Mouse (Mus musculus) limb, embryonic 14.5 days (tissue): ENCODE data around the gene Spsb1. TPM values are rescaled to one million over a fixed set of nuclear protein-coding genes. Genes with fewer than 3 reads are reported as not detected.

Source experiments
- ATAC-seq: fragments of 200-750 bp; cut with Nextera tagmentation; 2 replicates; pipeline ENCODE4 v1.8.0; 2017; ENCODE audit warnings: low read depth, moderate number of reproducible peaks, moderate TSS enrichment; ENCODE audit not compliant: low FRiP score
- DNase-seq: peaks from one replicate; pipeline ENCODE4 v3.0.0-alpha.2; 2015; ENCODE audit warnings: low spot score
- H3K27ac ChIP-seq: fragments of 300-500 bp; sonication (generic); replicated peaks from 2 replicates; pipeline ENCODE4 v1.5.1; 2014; ENCODE audit warnings: low read depth, mild to moderate bottlenecking, low read length, moderate library complexity, mixed read lengths
- H3K27me3 ChIP-seq: fragments of 300-500 bp; sonication (generic); 2 replicates; pipeline ENCODE4 v1.6.1; 2014; ENCODE audit warnings: low read length, mixed read lengths; ENCODE audit not compliant: control insufficient read depth, insufficient read depth
- H3K36me3 ChIP-seq: fragments of 300-500 bp; sonication (generic); 2 replicates; pipeline ENCODE4 v1.6.1; 2014; ENCODE audit warnings: mild to moderate bottlenecking, low read length, moderate library complexity, mixed read lengths; ENCODE audit not compliant: control insufficient read depth, insufficient read depth
- H3K4me1 ChIP-seq: fragments of 300-500 bp; sonication (generic); 2 replicates; pipeline ENCODE4 v1.6.1; 2014; ENCODE audit warnings: antibody characterized with exemption, low read length, mixed read lengths; ENCODE audit not compliant: control insufficient read depth, insufficient read depth
- H3K4me2 ChIP-seq: fragments of 300-500 bp; sonication (generic); replicated peaks from 2 replicates; pipeline ENCODE4 v1.6.1; 2014; ENCODE audit warnings: low read depth, mild to moderate bottlenecking, low read length, moderate library complexity; ENCODE audit not compliant: severe bottlenecking
- H3K4me3 ChIP-seq: fragments of 300-500 bp; sonication (generic); replicated peaks from 2 replicates; pipeline ENCODE4 v1.5.1; 2014; ENCODE audit warnings: low read length
- H3K9ac ChIP-seq: fragments of 300-500 bp; sonication (generic); 2 replicates; pipeline ENCODE4 v1.6.1; 2014; ENCODE audit warnings: mild to moderate bottlenecking, low read depth, low read length, moderate library complexity; ENCODE audit not compliant: severe bottlenecking
- H3K9me3 ChIP-seq: fragments of 300-500 bp; sonication (generic); 2 replicates; pipeline ENCODE4 v1.6.1; 2016; ENCODE audit warnings: low read length; ENCODE audit not compliant: control insufficient read depth
- POLR2A ChIP-seq: fragments of 200-500 bp; IDR thresholded peaks from 2 replicates; pipeline ENCODE4 v1.8.0; 2012; ENCODE audit warnings: inconsistent platforms, mild to moderate bottlenecking, moderate library complexity, borderline replicate concordance; ENCODE audit not compliant: insufficient read depth, insufficient read length; ENCODE audit errors: extremely low read depth
- WGBS: fragments of 180-500 bp; shearing (Covaris S2); extraction: QIAGEN DNeasy Blood & Tissue Kit; methylation state at CpG from one replicate; pipeline ENCODE4 v1.1.7; 2014; 5-methylcytosine and 5-hydroxymethylcytosine counted together
- polyA plus RNA-seq, 2 experiments: library from polyadenylated mRNA; depleted of rRNA in 1 of 2; stranded (reverse) in 1 of 2; unstranded in 1 of 2; fragments of >200 nt; fragmentation: Nextera tagmentation in 1 of 2; extraction: Ambion mirVana in 1 of 2; gene quantifications; 2 replicates each; pipeline versions ENCODE4 v1.2.1 to v1.2.3; 2012 to 2014

Spsb1 gene
- polyA plus RNA-seq, 2 experiments = 18.0 to 19.4 TPM

- no peaks in the 10 kb centered on the region for H3K9me3 ChIP-seq
- no peak overlapping the region for H3K4me2 ChIP-seq
- WGBS = 84% methylated on average over 16 of the region's 16 CpGs
- peaks cover 9% of the 10 kb centered on the region for H3K4me1 ChIP-seq
- no peak overlapping the region for H3K9ac ChIP-seq
- no peaks in the 10 kb centered on the region for H3K27me3 ChIP-seq
- no peak overlapping the region for H3K4me3 ChIP-seq
- TF ChIP-seq POLR2A = no peak
- 0 out of 2 replicates have a peak, but pooled peaks cover 4% of the 10 kb centered on the region for H3K36me3 ChIP-seq
- no peak overlapping the region for H3K27ac ChIP-seq
- ATAC-seq (no peak), DNase-seq (no peak)
Observed at GRCm38 (mm10) chr4:149933519-149934245, 21.2 kb downstream of the Spsb1 start.

- TF ChIP-seq POLR2A = no peak
- H3K27ac ChIP-seq = no peak overlapping the region
- no peaks in the 10 kb centered on the region for H3K9me3 ChIP-seq
- H3K36me3 ChIP-seq = 0 out of 2 replicates have a peak, but pooled peaks cover 4% of the 10 kb centered on the region
- no peak for DNase-seq
- H3K27me3 ChIP-seq = no peaks in the 10 kb centered on the region
- H3K4me1 ChIP-seq = peaks cover 3% of the 10 kb centered on the region
- WGBS = 91% methylated on average over 7 of the region's 7 CpGs
- no peak overlapping the region for H3K4me3 ChIP-seq
- H3K4me2 ChIP-seq = no peak overlapping the region
- ATAC-seq = no peak
- no peak overlapping the region for H3K9ac ChIP-seq
Observed at GRCm38 (mm10) chr4:149933025-149933424, 21.8 kb downstream of the Spsb1 start.

- ATAC-seq (no peak), DNase-seq (no peak)
- Histone ChIP-seq H3K4me1 (no peaks in the 10 kb centered on the region), H3K27me3 (no peaks in the 10 kb centered on the region), H3K9me3 (no peaks in the 10 kb centered on the region), H3K9ac (no peak overlapping the region), H3K4me3 (no peak overlapping the region), H3K4me2 (no peak overlapping the region), H3K36me3 (peaks cover 4% of the 10 kb centered on the region; the same call in 1 of the 2 replicates), H3K27ac (no peak overlapping the region)
- WGBS = 83% methylated on average over 9 of the region's 9 CpGs
- no peak for TF ChIP-seq POLR2A
Observed at GRCm38 (mm10) chr4:149932108-149932815, 22.6 kb downstream of the Spsb1 start.

GRCm38 (mm10) chr4:149930755-149931154, 24.1 kb downstream of the Spsb1 start:
- no peaks in the 10 kb centered on the region for H3K27me3 ChIP-seq
- H3K4me3 ChIP-seq = no peak overlapping the region
- no peak overlapping the region for H3K9ac ChIP-seq
- no peaks in the 10 kb centered on the region for H3K4me1 ChIP-seq
- no peak overlapping the region for H3K4me2 ChIP-seq
- H3K36me3 ChIP-seq = peaks cover under 1% of the 10 kb centered on the region; the same call in 1 of the 2 replicates
- 50% methylated on average over 3 of the region's 3 CpGs for whole genome bisulfite sequencing
- no peak overlapping the region for H3K27ac ChIP-seq
- TF ChIP-seq POLR2A = no peak
- no peak for DNase-seq
- H3K9me3 ChIP-seq = no peaks in the 10 kb centered on the region
- ATAC-seq = no peak

GRCm38 (mm10) chr4:149923014-149923413, 31.8 kb downstream of the Spsb1 start:
- 53% methylated on average over 4 of the region's 5 CpGs for WGBS
- Histone ChIP-seq H3K9me3 (no peaks in the 10 kb centered on the region), H3K36me3 (no peaks in the 10 kb centered on the region; the same call in 1 of the 2 replicates), H3K4me3 (no peak overlapping the region), H3K4me1 (peaks cover 58% of the 10 kb centered on the region), H3K27me3 (no peaks in the 10 kb centered on the region), H3K9ac (no peak overlapping the region), H3K4me2 (no peak overlapping the region), H3K27ac (peak overlapping the region; percentile 9)
- TF ChIP-seq POLR2A = no peak
- ATAC-seq (no peak), DNase-seq (no peak)
